Mouse (Mus musculus): ENCODE data around the gene Olfm1.

Olfm1 gene

GRCm38 (mm10) chr2:28235129-28235528, 42.3 kb downstream of the Olfm1 start:
- no peak for DNase-seq (ENCODE audit: low spot score in 2 of 2)

- DNase-seq (ENCODE audit: low spot score in 2 of 2), result no peak
These were observed 43.7 kb downstream of the Olfm1 start for GRCm38 (mm10) chr2:28236447-28236846.

GRCm38 (mm10) chr2:28239616-28240015, 46.8 kb downstream of the Olfm1 start:
- no peak for DNase-seq (ENCODE audit: low spot score in 2 of 2)

GRCm38 (mm10) chr2:28240920-28241319, 48.1 kb downstream of the Olfm1 start:
- no peak for DNase-seq (ENCODE audit: low spot score in 2 of 2)

- DNase-seq (ENCODE audit: low spot score in 2 of 2), result no peak
These were observed 48.9 kb downstream of the Olfm1 start for GRCm38 (mm10) chr2:28241520-28242221.

GRCm38 (mm10) chr2:28242222-28242543, 49.4 kb downstream of the Olfm1 start:
- no peak for DNase-seq (ENCODE audit: low spot score in 2 of 2)

GRCm38 (mm10) chr2:28244667-28245395, 52.0 kb downstream of the Olfm1 start:
- no peak for DNase-seq (ENCODE audit: low spot score in 2 of 2)

- no peak for DNase-seq (ENCODE audit: low spot score in 2 of 2)
These were observed 53.4 kb downstream of the Olfm1 start for GRCm38 (mm10) chr2:28246110-28246653.

GRCm38 (mm10) chr2:28247098-28247497, 54.3 kb downstream of the Olfm1 start:
- no peak for DNase-seq (ENCODE audit: low spot score in 2 of 2)

- no peak for DNase-seq (ENCODE audit: low spot score in 2 of 2)
These were observed 59.8 kb downstream of the Olfm1 start for GRCm38 (mm10) chr2:28252554-28252953.

GRCm38 (mm10) chr2:28256029-28256428, 63.2 kb downstream of the Olfm1 start:
- DNase-seq (ENCODE audit: low spot score in 2 of 2), result no peak

GRCm38 (mm10) chr2:28261438-28261837, 68.6 kb downstream of the Olfm1 start:
- DNase-seq (ENCODE audit: low spot score in 2 of 2), result no peak

- DNase-seq (ENCODE audit: low spot score in 2 of 2), result no peak
These were observed 75.0 kb downstream of the Olfm1 start for GRCm38 (mm10) chr2:28267776-28268275.

- no peak for DNase-seq (ENCODE audit: low spot score in 2 of 2)
These were observed 77.8 kb downstream of the Olfm1 start for GRCm38 (mm10) chr2:28270561-28270960.

- no peak for DNase-seq (ENCODE audit: low spot score in 2 of 2)
These were observed 79.6 kb downstream of the Olfm1 start for GRCm38 (mm10) chr2:28272218-28272965.

- no peak for DNase-seq (ENCODE audit: low spot score in 2 of 2)
These were observed 81.2 kb downstream of the Olfm1 start for GRCm38 (mm10) chr2:28274006-28274405.

- DNase-seq (ENCODE audit: low spot score in 2 of 2), result no peak
These were observed 82.6 kb downstream of the Olfm1 start for GRCm38 (mm10) chr2:28275345-28275744.

GRCm38 (mm10) chr2:28278150-28278549, 85.4 kb downstream of the Olfm1 start:
- peak; percentile 24 to 60 for DNase-seq (ENCODE audit: low spot score in 2 of 2)

- DNase-seq (ENCODE audit: low spot score in 2 of 2), result no peak
These were observed 86.1 kb downstream of the Olfm1 start for GRCm38 (mm10) chr2:28278853-28279252.
